Mouse (Mus musculus) ES-E14 (cell line): ENCODE data around the gene Spg11.

Source experiments
- HCFC1 ChIP-seq: IDR thresholded peaks from 2 replicates; pipeline ENCODE4 v1.6.1; 2012; ENCODE audit warnings: low read length, inconsistent platforms, borderline replicate concordance; ENCODE audit not compliant: insufficient read depth
- ZNF384 ChIP-seq: IDR thresholded peaks from 2 replicates; pipeline ENCODE4 v1.6.1; 2012; ENCODE audit warnings: low read depth, low read length, inconsistent platforms

GRCm38 (mm10) chr2:122151221-122151620, 33.0 kb upstream of the Spg11 start:
- TF ChIP-seq HCFC1 (no peak), ZNF384 (no peak)
